Mouse (Mus musculus) cortical plate, adult 2 months (tissue): ENCODE data around the gene Rdh16f1. TPM values are rescaled to one million over a fixed set of nuclear protein-coding genes. Genes with fewer than 3 reads are reported as not detected.
"Not testable (repeated sequence)": the region's sequence is repeated elsewhere in the genome, so short reads cannot be mapped to it uniquely, and the experiment has no call there.

Source experiments
- H3K27ac ChIP-seq: fragments of 200-500 bp; 2 replicates; pipeline ENCODE4 v1.5.1; 2012; ENCODE audit warnings: low read length, control low read depth, inconsistent platforms; ENCODE audit not compliant: insufficient read depth
- H3K4me1 ChIP-seq: fragments of 200-500 bp; 2 replicates; pipeline ENCODE4 v1.6.1; 2011; ENCODE audit warnings: low read length; ENCODE audit not compliant: control insufficient read depth, insufficient read depth
- H3K4me3 ChIP-seq: fragments of 200-500 bp; 2 replicates; pipeline ENCODE4 v1.5.1; 2011; ENCODE audit warnings: mild to moderate bottlenecking, low read length, control low read depth; ENCODE audit not compliant: insufficient read depth
- CTCF ChIP-seq: fragments of 200-500 bp; IDR thresholded peaks from 2 replicates; pipeline ENCODE4 v1.5.1; 2011; ENCODE audit warnings: mild to moderate bottlenecking, control low read depth, low read length; ENCODE audit not compliant: insufficient read depth; ENCODE audit errors: extremely low read depth
- POLR2A ChIP-seq: fragments of 200-500 bp; IDR thresholded peaks from 2 replicates; pipeline ENCODE4 v1.6.1; 2011; ENCODE audit warnings: mild to moderate bottlenecking, low read length, control low read depth; ENCODE audit not compliant: insufficient read depth; ENCODE audit errors: extremely low read depth
- polyA plus RNA-seq: library from polyadenylated mRNA; depleted of rRNA; stranded (reverse); fragments of >200 nt; gene quantifications from 2 replicates; pipeline ENCODE4 v1.2.3, GENCODE M21; 2012

The Rdh16f1 gene
- polyA plus RNA-seq, 1 experiment, result not detected

DNA sequence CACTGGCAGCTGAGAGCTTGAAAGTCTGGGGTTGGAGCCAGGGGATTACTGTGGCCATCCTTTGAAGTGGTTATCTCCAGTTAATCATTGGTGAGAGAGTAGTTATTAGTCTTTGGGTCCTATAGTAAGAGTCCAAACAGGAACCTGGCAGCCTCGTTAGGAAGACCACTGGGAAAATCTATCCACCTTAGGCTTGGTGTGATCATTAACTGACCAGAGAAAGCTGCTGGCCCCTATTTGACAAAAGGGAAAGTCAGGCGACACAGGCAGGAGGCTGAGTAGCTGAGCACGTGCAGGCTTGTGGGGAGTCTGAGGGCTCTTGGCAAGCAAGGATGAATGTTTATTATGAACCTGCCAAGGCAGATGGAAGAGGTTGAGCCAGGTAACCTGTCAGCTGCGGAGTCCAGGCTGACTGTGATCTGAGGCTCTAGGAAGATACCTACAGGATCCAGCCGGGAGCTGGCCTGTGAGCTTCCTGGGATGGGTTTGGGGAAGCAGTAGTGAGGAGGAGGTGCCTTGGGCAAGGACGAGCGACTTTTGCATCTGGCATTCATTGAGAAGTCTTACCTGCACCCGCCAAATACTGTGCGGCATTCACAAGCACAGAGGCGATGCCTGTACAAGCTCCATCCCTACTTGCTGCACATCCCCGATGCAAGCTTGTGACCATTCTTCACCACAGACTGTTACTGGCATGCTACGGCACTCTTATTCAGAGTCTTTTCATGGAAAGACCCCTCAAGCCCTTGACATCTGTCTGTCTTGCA, 4.5 kb downstream of the Rdh16f1 start:
- Histone ChIP-seq H3K4me1 (no peaks in the 10 kb centered on the region), H3K27ac (no peak overlapping the region), H3K4me3 (no peak overlapping the region)
- TF ChIP-seq CTCF (no peak), POLR2A (no peak)

DNA sequence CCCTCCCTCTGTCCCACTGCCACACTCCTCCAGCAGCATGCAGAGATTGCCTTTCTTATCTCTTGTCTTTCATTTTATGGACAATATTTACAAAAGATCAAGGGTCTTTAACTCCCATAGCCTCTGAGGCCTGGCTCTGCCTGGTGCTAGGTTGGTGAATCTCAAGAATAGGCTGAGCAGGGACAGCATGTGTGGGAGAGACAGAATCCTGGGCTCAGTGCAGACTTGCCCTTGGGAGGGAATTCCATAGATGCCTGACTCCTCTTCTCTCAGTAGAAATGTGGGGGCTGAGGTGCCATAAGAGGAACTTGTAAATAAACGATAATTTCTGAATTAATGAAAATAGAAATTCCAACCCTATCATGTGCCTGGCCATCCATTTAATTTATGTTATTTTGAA, 7.0 kb downstream of the Rdh16f1 start:
- Histone ChIP-seq H3K27ac (no peak overlapping the region), H3K4me1 (no peaks in the 10 kb centered on the region), H3K4me3 (no peak overlapping the region)
- TF ChIP-seq CTCF (no peak), POLR2A (no peak)

DNA sequence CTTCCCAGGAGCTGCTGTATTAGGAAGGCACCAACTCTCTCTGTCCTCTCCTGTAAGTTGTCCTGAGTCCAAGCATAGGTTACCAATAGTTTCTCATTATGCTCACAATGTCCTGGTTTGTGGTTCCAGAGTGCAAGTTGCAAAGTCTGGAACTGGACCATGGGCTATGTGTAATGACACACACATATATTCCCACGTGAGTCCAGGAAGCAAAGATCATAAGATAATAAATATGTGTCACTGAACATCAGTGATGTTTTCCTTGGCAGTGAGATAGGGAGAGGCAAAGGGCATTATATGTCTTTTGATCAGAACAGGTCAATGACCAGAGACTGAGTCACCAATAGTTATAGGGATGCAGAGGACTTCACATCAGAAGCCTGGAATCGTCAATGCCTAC, 16.4 kb downstream of the Rdh16f1 start, which contains the start of gene Rdh9:
Gene Rdh9, plus strand, starts transcription at position 376 of the 400 bp plus-strand sequence.
- Histone ChIP-seq H3K4me3 (no peak within 1 kb of the TSS), H3K4me1 (no peaks in the 10 kb centered on the region), H3K27ac (no peak within 1 kb of the TSS)
- TF ChIP-seq CTCF, result no peak
- TF ChIP-seq POLR2A, result no peak

DNA sequence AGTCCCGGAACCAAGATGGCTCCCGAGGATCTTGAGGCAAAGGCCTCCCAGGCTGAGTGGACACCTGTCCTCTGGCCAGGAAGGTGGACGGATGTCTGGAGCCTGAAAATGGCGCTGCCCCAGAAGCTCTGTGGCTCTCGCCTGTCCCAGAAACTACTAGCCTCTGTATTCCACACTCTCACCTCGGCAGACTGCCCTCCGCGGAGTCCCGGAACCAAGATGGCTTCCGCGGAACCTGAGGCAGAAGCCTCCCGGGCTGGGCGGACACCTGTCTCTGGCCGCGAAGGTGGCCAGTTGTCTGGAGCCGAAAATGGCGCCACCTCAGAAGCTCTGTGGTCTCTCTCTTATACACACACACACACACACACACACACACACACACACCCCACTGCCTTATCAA, 22.7 kb downstream of the Rdh16f1 start:
- H3K27ac ChIP-seq, H3K4me3 ChIP-seq, H3K4me1 ChIP-seq: not testable (repeated sequence)

DNA sequence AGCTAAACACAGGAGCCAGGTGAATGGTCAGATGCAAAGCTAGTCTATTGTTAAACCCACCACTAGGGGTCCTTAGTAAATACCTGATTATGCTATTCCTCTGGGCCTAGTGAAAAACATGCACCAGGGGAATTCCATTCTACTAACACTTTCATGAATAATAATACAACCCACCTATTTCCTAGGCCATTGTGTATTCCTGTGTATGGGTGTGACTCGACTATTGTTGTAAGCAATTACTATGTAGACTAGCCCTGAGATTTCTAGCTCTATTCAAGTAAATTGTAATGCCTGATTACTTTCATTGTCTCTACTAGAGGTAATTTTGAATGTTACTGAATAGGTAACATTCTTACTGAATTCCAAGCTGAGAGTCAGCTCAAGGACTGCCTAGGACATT, 25.8 kb downstream of the Rdh16f1 start:
- not testable (repeated sequence) for H3K4me3 ChIP-seq, H3K27ac ChIP-seq, H3K4me1 ChIP-seq

DNA sequence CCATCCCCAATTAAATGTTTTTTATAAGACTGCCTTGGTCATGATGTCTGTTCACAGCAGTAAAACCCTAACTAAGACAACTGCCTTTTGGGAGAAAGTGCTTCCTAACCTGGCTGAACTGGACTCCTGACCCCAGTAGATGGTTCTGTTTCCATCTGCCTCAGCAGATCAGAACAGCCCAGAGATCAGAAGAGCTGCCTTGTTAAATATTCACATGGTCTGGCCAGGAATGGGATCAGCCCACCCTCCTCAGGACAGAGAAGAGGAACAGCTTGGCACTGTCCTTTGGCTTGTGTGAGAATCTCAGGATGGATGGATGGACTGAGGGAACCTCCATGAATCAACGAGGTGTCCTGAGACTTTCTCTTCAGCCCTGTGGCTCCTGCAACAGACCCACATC, 39.7 kb downstream of the Rdh16f1 start:
- no peaks in the 10 kb centered on the region for H3K4me1 ChIP-seq
- H3K27ac ChIP-seq, result no peak overlapping the region
- TF ChIP-seq CTCF (no peak), POLR2A (no peak)
- H3K4me3 ChIP-seq, result no peak overlapping the region

DNA sequence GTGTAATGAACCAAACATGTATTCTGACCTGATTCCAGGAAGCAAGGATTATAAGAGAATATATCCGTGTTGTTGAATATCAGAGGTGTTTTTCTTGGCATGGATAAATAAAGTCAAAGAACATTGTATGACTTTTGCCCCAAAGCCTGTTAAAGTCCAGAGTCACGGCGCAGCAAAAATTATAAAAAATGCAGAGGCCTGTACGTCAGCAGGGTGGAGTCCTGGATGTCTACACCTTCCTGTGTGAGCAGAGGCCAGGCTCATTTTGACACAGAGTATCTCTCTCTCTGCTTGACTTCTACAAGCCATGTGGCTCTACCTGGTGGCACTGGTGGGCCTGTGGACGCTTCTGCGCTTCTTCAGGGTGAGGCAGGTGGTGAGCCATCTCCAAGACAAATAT, 41.3 kb downstream of the Rdh16f1 start, which contains the start of gene Rdh16:
Gene Rdh16, plus strand, starts transcription at position 262 of the 400 bp plus-strand sequence.
- Histone ChIP-seq H3K27ac (no peak within 1 kb of the TSS), H3K4me3 (no peak within 1 kb of the TSS), H3K4me1 (no peaks in the 10 kb centered on the region)
- TF ChIP-seq POLR2A (no peak), CTCF (no peak)

DNA sequence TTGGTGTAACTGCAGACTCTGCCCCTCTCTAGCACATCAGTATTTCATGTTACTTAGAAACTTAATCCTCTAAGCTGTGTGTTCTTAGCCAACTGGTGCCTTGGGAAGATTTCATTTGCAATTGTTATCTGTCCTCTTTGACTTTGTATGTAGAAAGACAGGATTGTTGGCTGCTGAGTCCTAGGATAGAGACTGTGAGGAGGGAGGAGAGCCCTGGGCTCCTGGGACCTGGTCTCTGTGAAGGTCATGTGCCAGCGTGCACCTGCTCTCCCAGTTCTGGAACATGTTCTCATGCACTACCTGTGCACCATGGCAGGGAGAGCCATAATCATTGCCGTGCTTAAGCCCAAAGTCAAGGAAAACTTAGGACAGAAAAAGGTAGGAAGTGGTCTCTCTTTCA, 42.0 kb downstream of the Rdh16f1 start:
- no peak overlapping the region for H3K27ac ChIP-seq
- H3K4me3 ChIP-seq, result no peak overlapping the region
- no peak for TF ChIP-seq CTCF
- TF ChIP-seq POLR2A, result no peak
- H3K4me1 ChIP-seq, result no peaks in the 10 kb centered on the region

DNA sequence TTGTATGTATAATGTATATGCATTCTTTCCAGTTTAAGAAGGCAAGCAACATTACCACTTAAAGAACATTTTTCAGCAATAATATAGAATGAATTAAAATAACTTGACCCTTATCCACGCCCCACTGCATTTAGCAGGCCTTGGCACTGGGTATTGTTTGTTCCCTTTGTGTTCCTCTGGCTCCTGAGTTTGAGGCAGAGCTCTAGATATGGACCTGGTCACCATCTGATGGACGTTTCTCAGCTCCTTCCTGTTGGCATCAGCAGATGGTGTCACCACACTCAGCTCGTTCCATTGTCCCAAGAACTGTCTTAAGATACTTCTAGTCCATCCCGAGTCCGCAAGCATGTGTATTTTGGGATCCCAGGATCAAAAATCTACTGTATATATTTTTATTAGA, 42.6 kb downstream of the Rdh16f1 start:
- Histone ChIP-seq H3K27ac (no peak overlapping the region), H3K4me3 (no peak overlapping the region), H3K4me1 (no peaks in the 10 kb centered on the region)
- no peak for TF ChIP-seq CTCF
- no peak for TF ChIP-seq POLR2A

DNA sequence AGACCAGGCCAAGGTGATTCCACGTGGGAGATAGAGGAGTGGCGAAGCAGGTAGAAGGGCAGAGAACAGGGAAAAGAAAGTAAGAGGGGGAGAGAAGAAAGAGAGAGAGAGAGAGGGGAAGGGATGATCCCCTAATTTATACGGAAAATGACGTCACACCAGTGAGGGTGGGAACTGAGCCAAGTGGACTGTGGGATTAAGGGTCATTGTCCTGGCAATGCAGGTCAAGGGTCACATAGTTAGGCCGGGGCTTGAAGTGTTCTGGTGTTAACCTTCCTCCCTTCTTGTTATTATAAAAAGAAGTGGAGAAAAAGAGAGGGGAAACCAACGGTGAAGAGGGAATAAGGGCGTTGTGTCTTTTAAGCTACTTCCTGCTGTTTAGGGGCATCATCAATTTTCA, 44.8 kb downstream of the Rdh16f1 start:
- H3K27ac ChIP-seq, result no peak overlapping the region
- TF ChIP-seq CTCF (no peak), POLR2A (no peak)
- no peak overlapping the region for H3K4me3 ChIP-seq
- H3K4me1 ChIP-seq, result no peaks in the 10 kb centered on the region

DNA sequence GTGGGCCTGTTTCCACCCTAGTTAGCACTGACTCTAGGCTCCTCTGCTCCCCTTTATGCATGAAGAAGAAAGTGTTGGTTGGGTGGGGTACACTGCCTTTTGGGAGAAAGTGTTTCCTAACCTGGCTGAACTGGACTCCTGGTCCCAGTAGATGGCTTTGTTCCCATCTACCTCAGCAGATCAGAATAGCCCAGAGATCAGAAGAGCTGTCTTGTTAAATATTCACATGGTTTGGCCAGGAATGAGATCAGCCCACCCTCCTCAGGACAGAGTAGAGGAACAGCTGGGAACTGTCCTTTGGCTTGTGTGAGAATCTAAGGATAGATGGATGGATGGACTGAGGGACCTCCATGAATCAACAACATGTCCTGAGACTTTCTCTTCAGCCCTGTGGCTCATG, 56.3 kb downstream of the Rdh16f1 start:
- no peak overlapping the region for H3K4me3 ChIP-seq
- TF ChIP-seq CTCF (no peak), POLR2A (no peak)
- H3K27ac ChIP-seq, result no peak overlapping the region
- H3K4me1 ChIP-seq, result no peaks in the 10 kb centered on the region

DNA sequence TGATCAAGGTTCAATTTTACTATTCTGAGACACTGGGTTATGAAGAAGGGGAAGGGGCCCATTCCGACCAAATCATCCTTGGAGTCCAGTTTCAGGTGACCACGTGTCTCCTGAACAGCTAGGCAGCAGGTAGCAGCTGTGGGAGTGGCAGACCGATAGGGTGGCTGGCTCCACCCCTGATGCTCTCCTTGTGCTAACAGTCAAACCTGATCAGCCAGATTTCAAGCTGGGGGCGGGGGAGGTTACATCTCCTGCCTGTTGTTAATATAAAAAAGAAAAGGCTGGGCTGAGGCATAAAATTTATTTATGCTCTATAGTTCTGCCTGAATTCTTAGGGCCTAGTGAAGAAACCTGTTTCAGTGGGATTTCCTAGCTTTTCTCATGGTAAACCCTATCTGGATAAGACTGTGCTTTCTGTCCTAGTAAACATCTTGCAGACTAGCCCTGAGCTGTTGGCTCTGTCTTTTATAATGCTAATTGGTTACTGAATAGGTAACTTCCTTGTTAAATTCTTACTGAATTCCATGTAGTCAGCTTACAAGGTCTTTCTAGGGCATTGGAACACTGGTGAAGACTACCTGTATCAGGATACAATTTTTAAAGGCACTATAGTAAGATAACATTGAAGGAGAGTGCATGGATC, 57.8 kb downstream of the Rdh16f1 start:
- H3K27ac ChIP-seq, H3K4me1 ChIP-seq: not testable (repeated sequence)

DNA sequence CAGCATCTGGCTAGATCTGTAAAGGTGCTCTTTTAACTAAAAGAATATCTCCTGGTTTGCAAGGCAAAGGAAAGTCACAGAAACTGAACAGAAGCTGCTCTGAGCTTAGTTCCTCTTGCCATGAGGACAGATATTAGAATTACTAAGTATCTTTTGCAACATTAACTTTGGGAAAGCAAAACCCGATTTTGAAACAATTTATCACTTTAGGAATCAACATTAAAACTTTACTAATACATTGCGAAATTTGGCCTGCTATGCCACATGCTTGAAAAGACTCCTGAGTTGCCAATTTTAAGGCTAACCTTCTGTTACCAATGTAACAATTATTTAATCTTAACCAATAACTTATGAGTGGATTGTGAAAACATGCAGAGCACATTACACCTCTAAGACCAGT, 62.2 kb downstream of the Rdh16f1 start:
- H3K27ac ChIP-seq, H3K4me3 ChIP-seq, H3K4me1 ChIP-seq: not testable (repeated sequence)

More for the DNA sequence above, 57.8 kb downstream of the Rdh16f1 start:
- not testable (repeated sequence) for H3K4me3 ChIP-seq
